Mouse (Mus musculus) ES-Bruce4 (cell line): Measurements from ENCODE around the gene Gm45902. TPM values are rescaled to one million over a fixed set of nuclear protein-coding genes. Genes with fewer than 3 reads are reported as not detected.

Experiments used
- H3K27ac ChIP-seq: 2 replicates; pipeline ENCODE4 v1.5.1; 2012; ENCODE audit warnings: low read length, inconsistent platforms; ENCODE audit not compliant: insufficient read depth
- H3K27me3 ChIP-seq: 2 replicates; pipeline ENCODE4 v1.6.1; 2012; ENCODE audit warnings: mild to moderate bottlenecking, low read length, inconsistent platforms; ENCODE audit not compliant: control insufficient read depth, poor library complexity, insufficient read depth, severe bottlenecking
- H3K36me3 ChIP-seq: 2 replicates; pipeline ENCODE4 v1.6.1; 2012; ENCODE audit warnings: inconsistent platforms, mild to moderate bottlenecking, low read length, moderate library complexity; ENCODE audit not compliant: control insufficient read depth, poor library complexity, insufficient read depth, severe bottlenecking
- H3K4me1 ChIP-seq: one replicate; pipeline ENCODE4 v1.8.1; 2011; ENCODE audit warnings: low read length; ENCODE audit not compliant: control insufficient read depth, insufficient read depth
- H3K4me3 ChIP-seq: 2 replicates; pipeline ENCODE4 v1.5.1; 2011; ENCODE audit warnings: low read depth, mild to moderate bottlenecking, low read length
- H3K9ac ChIP-seq: 2 replicates; pipeline ENCODE4 v1.6.1; 2012; ENCODE audit warnings: low read depth, mild to moderate bottlenecking, inconsistent platforms; ENCODE audit not compliant: poor library complexity, severe bottlenecking
- H3K9me3 ChIP-seq: replicated peaks from 2 replicates; pipeline ENCODE4 v1.6.1; 2012; ENCODE audit warnings: mild to moderate bottlenecking, low read length, inconsistent platforms; ENCODE audit not compliant: control insufficient read depth, poor library complexity, insufficient read depth, severe bottlenecking
- CTCF ChIP-seq: IDR thresholded peaks from one replicate; pipeline ENCODE4 v1.8.1; 2011; ENCODE audit warnings: low read depth, low read length
- EP300 ChIP-seq: IDR thresholded peaks from 2 replicates; pipeline ENCODE4 v1.6.1; 2011; ENCODE audit warnings: low read depth, low read length; ENCODE audit not compliant: insufficient read depth
- POLR2A ChIP-seq: IDR thresholded peaks from one replicate; pipeline ENCODE4 v1.8.1; 2011; ENCODE audit warnings: low read length; ENCODE audit not compliant: insufficient read depth
- polyA plus RNA-seq: library from polyadenylated mRNA; stranded (reverse); fragments of >200 nt; gene quantifications from 2 replicates; pipeline ENCODE4 v1.2.4, GENCODE M21; 2011; ENCODE audit warnings: low read depth; ENCODE audit not compliant: missing spikeins, insufficient read depth, insufficient read length

Gm45902 gene
- polyA plus RNA-seq, 1 experiment = 4.7 TPM

DNA sequence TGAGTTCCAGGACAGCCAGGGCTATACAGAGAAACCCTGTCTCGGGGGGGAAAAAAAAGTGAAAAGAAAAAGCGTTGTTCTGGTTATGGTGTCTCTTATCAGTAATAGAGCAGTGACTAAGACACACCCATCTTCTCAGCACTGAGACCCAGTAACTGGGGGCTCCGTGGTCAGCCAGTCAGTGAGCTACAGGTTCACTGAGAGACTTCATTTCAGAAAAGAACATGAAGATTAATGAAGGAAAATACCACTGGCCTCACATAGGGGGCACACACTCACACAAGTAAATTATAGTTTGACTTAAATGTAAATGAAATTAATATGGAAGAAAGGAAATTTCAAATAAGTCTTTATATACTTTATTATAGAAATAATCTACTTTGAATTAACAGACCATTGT, 32.4 kb downstream of the Gm45902 start:
- H3K27ac ChIP-seq = no peak overlapping the region
- H3K4me1 ChIP-seq = no peaks in the 10 kb centered on the region
- no peaks in the 10 kb centered on the region for H3K36me3 ChIP-seq
- no peaks in the 10 kb centered on the region for H3K27me3 ChIP-seq
- H3K9ac ChIP-seq = no peak overlapping the region
- no peak for TF ChIP-seq EP300
- peaks cover 6% of the 10 kb centered on the region for H3K9me3 ChIP-seq
- H3K4me3 ChIP-seq = no peak overlapping the region

DNA sequence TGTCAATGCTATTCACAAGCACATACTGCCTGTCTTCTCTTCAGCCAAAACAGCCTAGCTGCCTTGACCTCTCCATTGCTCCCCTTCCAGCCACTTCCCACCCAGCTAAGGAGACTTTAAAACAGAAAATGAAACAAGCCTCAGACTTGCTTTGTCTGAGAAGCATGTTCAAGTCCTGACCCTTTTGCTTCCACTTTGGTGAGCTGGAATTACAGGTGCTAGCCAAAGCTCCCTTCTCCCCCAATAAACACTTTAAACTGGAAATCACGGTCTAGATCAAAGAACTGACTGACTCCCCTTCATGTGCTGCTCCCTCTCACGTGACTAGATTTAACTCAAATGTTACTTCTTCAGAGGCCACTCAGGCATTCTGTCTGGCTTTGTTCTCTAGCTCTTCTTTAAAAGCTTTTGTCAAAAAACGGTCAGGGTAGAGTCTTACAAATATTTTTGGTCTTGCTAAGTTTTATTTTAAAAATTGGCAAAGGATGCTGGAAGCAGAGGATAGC, 36.8 kb downstream of the Gm45902 start:
- Histone ChIP-seq H3K9ac (peak overlapping the region; percentile 97), H3K9me3 (no peaks in the 10 kb centered on the region), H3K27ac (peak overlapping the region; percentile 26; the same call in 1 of the 2 replicates), H3K4me1 (no peaks in the 10 kb centered on the region), H3K27me3 (no peaks in the 10 kb centered on the region), H3K4me3 (no peak overlapping the region), H3K36me3 (peaks cover 12% of the 10 kb centered on the region)
- TF ChIP-seq POLR2A (no peak), EP300 (no peak), CTCF (no peak)

DNA sequence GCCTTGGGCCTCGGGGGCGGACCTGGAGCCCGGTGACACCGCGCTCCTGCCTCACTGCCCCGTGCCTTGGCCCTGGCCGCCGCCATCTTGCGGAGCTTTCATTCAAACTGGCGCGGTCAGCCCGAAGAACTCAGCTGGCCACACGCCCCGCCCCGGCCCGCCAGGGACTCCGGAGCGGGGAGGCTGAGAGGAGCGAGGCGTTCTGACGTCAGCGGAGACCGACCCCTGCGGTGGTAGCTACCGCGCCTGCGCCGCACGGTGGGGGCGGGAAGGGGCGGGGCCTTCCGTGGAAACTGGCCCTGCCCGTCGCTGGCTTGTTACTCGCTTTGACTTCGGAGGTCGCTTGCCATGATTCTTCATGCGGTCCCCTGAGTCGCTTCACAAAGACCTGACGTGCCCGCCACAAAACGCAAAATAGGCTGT, 37.7 kb downstream of the Gm45902 start, which contains the start of gene Suv39h2:
TSS of gene Suv39h2 (minus strand) at position 171 of the 423 bp plus-strand sequence.
- no peak for TF ChIP-seq EP300
- peak; percentile 82 for TF ChIP-seq POLR2A
- Histone ChIP-seq H3K4me3 (peak within 1 kb of the TSS; percentile 93), H3K9ac (peak within 1 kb of the TSS; percentile 97), H3K27ac (peak within 1 kb of the TSS; percentile 66), H3K27me3 (no peaks in the 10 kb centered on the region), H3K9me3 (no peaks in the 10 kb centered on the region), H3K4me1 (no peaks in the 10 kb centered on the region), H3K36me3 (peaks cover 15% of the 10 kb centered on the region)

DNA sequence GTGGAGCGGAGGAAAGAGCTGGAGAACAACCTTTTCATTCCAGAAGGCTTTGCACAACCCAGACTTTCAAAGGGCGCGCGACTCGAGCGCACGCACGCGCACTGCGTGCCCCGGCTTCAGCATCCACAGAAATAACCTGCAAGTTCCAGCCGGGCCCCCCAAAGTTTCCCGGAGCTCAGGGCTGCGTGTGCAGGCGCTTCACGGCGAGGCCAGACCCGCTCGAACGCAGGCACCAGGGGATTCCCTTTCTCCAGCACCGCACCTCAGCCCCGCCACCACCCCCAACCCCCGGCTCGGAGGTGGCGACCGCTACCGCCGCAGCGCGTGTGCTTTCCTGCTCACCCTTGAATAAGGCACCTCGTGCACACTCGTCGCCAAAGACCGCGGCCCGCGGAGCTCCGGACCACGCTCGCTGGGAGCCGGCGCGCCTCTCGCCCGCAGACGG, 38.2 kb downstream of the Gm45902 start:
- no peaks in the 10 kb centered on the region for H3K27me3 ChIP-seq
- H3K4me1 ChIP-seq = no peaks in the 10 kb centered on the region
- H3K4me3 ChIP-seq = peak overlapping the region; percentile 93
- TF ChIP-seq POLR2A (no peak), CTCF (no peak), EP300 (no peak)
- peak overlapping the region; percentile 66 for H3K27ac ChIP-seq
- peak overlapping the region; percentile 97 for H3K9ac ChIP-seq
- peaks cover 15% of the 10 kb centered on the region for H3K36me3 ChIP-seq
- no peaks in the 10 kb centered on the region for H3K9me3 ChIP-seq

DNA sequence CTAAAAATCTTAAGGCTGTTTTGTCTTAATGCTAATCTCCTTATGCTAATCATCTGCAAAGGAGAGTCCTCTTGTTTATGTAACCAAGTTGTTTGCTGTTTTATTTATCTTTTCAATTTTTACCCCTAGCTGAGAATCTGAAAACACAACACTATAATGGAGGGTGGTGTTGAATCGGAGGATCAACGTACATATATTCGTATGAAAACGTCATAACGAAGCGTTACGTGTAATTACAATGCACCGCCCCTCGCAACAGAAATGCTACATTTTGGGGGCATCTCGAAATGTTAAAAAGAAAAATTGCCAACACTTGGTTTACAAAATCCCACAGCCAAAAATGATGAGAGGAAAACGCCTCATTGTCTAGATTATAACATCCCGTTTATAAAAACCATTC, 38.7 kb downstream of the Gm45902 start:
- peak overlapping the region; percentile 66 for H3K27ac ChIP-seq

DNA sequence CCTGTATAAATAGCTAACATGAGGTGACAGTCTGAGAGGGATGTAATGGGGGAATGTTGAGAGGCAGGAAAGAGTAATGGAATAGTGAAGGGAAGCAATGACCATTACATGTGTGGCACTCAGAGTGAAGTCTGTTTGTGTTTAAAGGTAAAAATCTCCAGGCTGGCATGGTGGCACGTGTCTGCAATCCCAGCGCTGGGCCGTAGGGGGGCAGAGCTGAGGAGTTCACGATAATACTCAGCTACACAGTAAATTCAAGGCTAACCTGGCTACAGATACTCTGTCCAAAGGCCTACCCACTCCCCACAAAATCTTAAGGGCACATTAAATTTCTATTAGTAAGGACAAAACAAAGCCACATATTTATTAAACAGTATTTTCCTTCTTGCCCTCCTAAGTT, 56.0 kb downstream of the Gm45902 start:
- peaks cover 35% of the 10 kb centered on the region for H3K36me3 ChIP-seq
- no peaks in the 10 kb centered on the region for H3K9me3 ChIP-seq
- H3K27ac ChIP-seq = no peak overlapping the region
- no peak overlapping the region for H3K4me3 ChIP-seq
- H3K4me1 ChIP-seq = no peaks in the 10 kb centered on the region
- TF ChIP-seq POLR2A (no peak), EP300 (no peak), CTCF (peak; percentile 22)
- H3K27me3 ChIP-seq = no peaks in the 10 kb centered on the region
- H3K9ac ChIP-seq = no peak overlapping the region

More for the DNA sequence above, 38.7 kb downstream of the Gm45902 start:
- H3K9ac ChIP-seq = peak overlapping the region; percentile 97
- no peaks in the 10 kb centered on the region for H3K27me3 ChIP-seq
- TF ChIP-seq CTCF (no peak), EP300 (no peak), POLR2A (no peak)
- no peaks in the 10 kb centered on the region for H3K9me3 ChIP-seq
- H3K36me3 ChIP-seq = peaks cover 15% of the 10 kb centered on the region
- H3K4me1 ChIP-seq = no peaks in the 10 kb centered on the region
- H3K4me3 ChIP-seq = peak overlapping the region; percentile 93

Other genes starting within 250 kb of the Gm45902 start
- 119 TPM in 2 replicates for gene Nmt2, start 228.6 kb downstream of the Gm45902 start, polyA plus RNA-seq
- 17.1 and 19.0 TPM in 2 replicates for gene Rpp38, start 180.1 kb downstream of the Gm45902 start, polyA plus RNA-seq
- gene Acbd7, start 176.6 kb downstream of the Gm45902 start, polyA plus RNA-seq = 5.9 and 8.7 TPM in 2 replicates
- not detected in 2 replicates for gene Olah, start 115.6 kb downstream of the Gm45902 start, polyA plus RNA-seq
- gene Meig1, start 90.1 kb downstream of the Gm45902 start, polyA plus RNA-seq = not detected in 2 replicates
- gene Dclre1c, start 88.7 kb downstream of the Gm45902 start, polyA plus RNA-seq = 14.7 and 15.2 TPM in 2 replicates
- gene Suv39h2, start 37.8 kb downstream of the Gm45902 start, polyA plus RNA-seq = 33.9 and 34.2 TPM in 2 replicates
- 111 and 128 TPM in 2 replicates for gene Hspa14, start within 50 bp of the Gm45902 start, polyA plus RNA-seq
- gene Cdnf, start 240 bp upstream of the Gm45902 start, polyA plus RNA-seq = 0.79 and 1.4 TPM in 2 replicates
- 46.0 and 54.4 TPM in 2 replicates for gene Fam107b, start 57.7 kb upstream of the Gm45902 start, polyA plus RNA-seq